Mouse (Mus musculus) left cerebral cortex, adult 18-20 months (tissue): Measurements from ENCODE around the gene Vsig10. TPM values are rescaled to one million over a fixed set of nuclear protein-coding genes. Genes with fewer than 3 reads are reported as not detected.

ENCODE experiments used
- DNase-seq, 2 experiments: peaks; one replicate each; pipeline ENCODE4 v3.0.0; 2021 to 2022; ENCODE audit warnings: low spot score in 2 of 2, mixed read lengths in 1 of 2
- total RNA-seq, 2 experiments: library from RNA; stranded (reverse); gene quantifications; 2 replicates each; pipeline ENCODE4 v1.2.3; 2021

Gene Vsig10
- total RNA-seq, 2 experiments from 2014 or later = 1.8 to 2.2 TPM

GRCm38 (mm10) chr5:117354121-117354520, 35.2 kb downstream of the Vsig10 start:
- DNase-seq = no peak

GRCm38 (mm10) chr5:117355648-117356303, 36.9 kb downstream of the Vsig10 start:
- no peak for DNase-seq

GRCm38 (mm10) chr5:117356365-117357128, 37.7 kb downstream of the Vsig10 start:
- peak in 1 of 2 experiments; percentile 50 for DNase-seq

- peak; percentile 84 to 85 for DNase-seq
Observed at GRCm38 (mm10) chr5:117357129-117357477, 38.2 kb downstream of the Vsig10 start, which contains the start of gene Wsb2. TSS of gene Wsb2 (plus strand) at chr5:117357304.

GRCm38 (mm10) chr5:117357478-117358247, 38.8 kb downstream of the Vsig10 start:
- no peak for DNase-seq

GRCm38 (mm10) chr5:117358248-117358630, 39.4 kb downstream of the Vsig10 start:
- no peak for DNase-seq

GRCm38 (mm10) chr5:117358725-117359124, 39.8 kb downstream of the Vsig10 start:
- peak; percentile 82 to 85 for DNase-seq

GRCm38 (mm10) chr5:117359497-117360227, 40.8 kb downstream of the Vsig10 start:
- DNase-seq = no peak

- no peak for DNase-seq
Observed at GRCm38 (mm10) chr5:117360228-117360515, 41.3 kb downstream of the Vsig10 start.

- no peak for DNase-seq
Observed at GRCm38 (mm10) chr5:117360631-117361541, 42.0 kb downstream of the Vsig10 start.

- DNase-seq = no peak
Observed at GRCm38 (mm10) chr5:117361590-117361989, 42.7 kb downstream of the Vsig10 start.

GRCm38 (mm10) chr5:117363066-117363782, 44.3 kb downstream of the Vsig10 start:
- no peak for DNase-seq

- no peak for DNase-seq
Observed at GRCm38 (mm10) chr5:117364821-117365220, 45.9 kb downstream of the Vsig10 start.

- no peak for DNase-seq
Observed at GRCm38 (mm10) chr5:117365904-117366561, 47.1 kb downstream of the Vsig10 start.

GRCm38 (mm10) chr5:117367206-117367605, 48.3 kb downstream of the Vsig10 start:
- DNase-seq = no peak

GRCm38 (mm10) chr5:117370592-117370991, 51.7 kb downstream of the Vsig10 start:
- DNase-seq = no peak

GRCm38 (mm10) chr5:117373418-117373817, 54.5 kb downstream of the Vsig10 start:
- no peak for DNase-seq

GRCm38 (mm10) chr5:117374372-117375049, 55.6 kb downstream of the Vsig10 start:
- DNase-seq = peak in 1 of 2 experiments; percentile 65
